Mouse (Mus musculus): ENCODE measurements around the gene Ncoa3.

DNA sequence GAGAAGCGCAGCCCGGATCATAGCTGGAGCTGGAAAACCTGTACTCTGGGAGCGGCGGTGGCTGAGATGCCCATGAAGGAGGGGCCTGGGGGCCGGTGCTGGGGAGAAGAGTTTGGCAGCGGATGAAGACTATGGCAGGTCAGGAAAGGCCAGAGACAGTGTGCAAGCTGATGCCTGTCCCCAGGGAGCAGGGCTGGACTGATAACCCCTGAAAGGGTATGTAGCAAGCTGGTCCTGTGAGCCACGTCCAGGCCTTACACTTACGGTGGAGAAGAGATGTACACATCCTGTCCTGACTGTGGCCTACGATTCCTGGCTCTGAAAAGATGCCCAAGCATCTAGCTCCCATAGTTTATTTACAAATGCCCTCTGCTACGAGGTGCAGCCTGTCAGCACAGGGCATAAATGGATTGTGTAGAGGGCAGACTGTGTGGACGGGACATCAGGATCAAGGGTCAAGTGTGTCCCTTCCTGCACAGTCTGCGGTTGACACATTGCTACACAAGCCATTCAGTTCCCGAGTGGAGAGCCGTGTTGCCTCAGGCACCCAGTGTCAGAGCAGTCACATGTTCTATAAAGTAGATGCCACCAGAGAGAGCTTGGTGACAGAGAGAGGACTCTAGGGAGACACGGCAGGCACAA is 106.0 kb downstream of the Ncoa3 start:
- TF ChIP-seq CTCF (IDR thresholded peaks at IDR 0.05; ENCODE audit: low read depth, low read length) (no peak), POLR2A (IDR thresholded peaks at IDR 0.05; ENCODE audit: insufficient read depth, low read length) (no peak)

All from ES-Bruce4 (cell line).